Mouse (Mus musculus) heart, postnatal 0 days (tissue): ENCODE measurements around the gene Ang4. TPM values are rescaled to one million over a fixed set of nuclear protein-coding genes. Genes with fewer than 3 reads are reported as not detected.
A peak's percentile ranks its signal among the peaks of the same experiment; 100 is the strongest.
"Not testable (repeated sequence)": the region's sequence is repeated elsewhere in the genome, so short reads cannot be mapped to it uniquely, and the experiment has no call there.

Experiments used
- ATAC-seq: fragments of 200-750 bp; cut with Nextera tagmentation; 2 replicates; pipeline ENCODE4 v1.8.0; 2017; ENCODE audit warnings: low read depth, moderate number of reproducible peaks, moderate library complexity; ENCODE audit not compliant: insufficient read depth
- DNase-seq: peaks from one replicate; pipeline ENCODE4 v3.0.0-alpha.2; 2016; ENCODE audit warnings: low spot score
- H3K27ac ChIP-seq: fragments of 300-500 bp; sonication (generic); 2 replicates; pipeline ENCODE4 v1.5.1; 2014; ENCODE audit warnings: low read depth, mild to moderate bottlenecking
- H3K27me3 ChIP-seq: fragments of 300-500 bp; sonication (generic); 2 replicates; pipeline ENCODE4 v1.6.1; 2014; ENCODE audit warnings: low read length, mixed read lengths; ENCODE audit not compliant: control insufficient read depth, insufficient read depth
- H3K36me3 ChIP-seq: fragments of 300-500 bp; sonication (generic); replicated peaks from 2 replicates; pipeline ENCODE4 v1.6.1; 2014; ENCODE audit warnings: low read length, mixed read lengths; ENCODE audit not compliant: control insufficient read depth, insufficient read depth
- H3K4me1 ChIP-seq: fragments of 300-500 bp; sonication (generic); 2 replicates; pipeline ENCODE4 v1.6.1; 2014; ENCODE audit warnings: antibody characterized with exemption; ENCODE audit not compliant: control insufficient read depth, insufficient read depth
- H3K4me2 ChIP-seq: fragments of 300-500 bp; sonication (generic); 2 replicates; pipeline ENCODE4 v1.6.1; 2014; ENCODE audit warnings: low read depth, mild to moderate bottlenecking, low read length, moderate library complexity
- H3K4me3 ChIP-seq: fragments of 300-500 bp; sonication (generic); 2 replicates; pipeline ENCODE4 v1.5.1; 2014; ENCODE audit warnings: low read depth, low read length
- H3K9ac ChIP-seq: fragments of 300-500 bp; sonication (generic); replicated peaks from 2 replicates; pipeline ENCODE4 v1.6.1; 2014; ENCODE audit warnings: low read depth, low read length, mixed read lengths
- H3K9me3 ChIP-seq: fragments of 300-500 bp; sonication (generic); replicated peaks from 2 replicates; pipeline ENCODE4 v1.6.1; 2016; ENCODE audit warnings: low read length; ENCODE audit not compliant: control insufficient read depth
- CTCF ChIP-seq: IDR thresholded peaks from 2 replicates; pipeline ENCODE4 v1.5.1; 2016; ENCODE audit warnings: antibody characterized with exemption, control low read depth, low read depth
- EP300 ChIP-seq: IDR thresholded peaks from 2 replicates; pipeline ENCODE4 v1.6.1; 2016; ENCODE audit warnings: antibody characterized with exemption, low read depth
- WGBS: fragments of 180-500 bp; shearing (Covaris S2); extraction: QIAGEN DNeasy Blood & Tissue Kit; methylation state at CpG from one replicate; pipeline ENCODE4 v1.1.7; 2014; 5-methylcytosine and 5-hydroxymethylcytosine counted together
- polyA plus RNA-seq: library from polyadenylated mRNA; unstranded; fragments of >200 nt; fragmentation: Nextera tagmentation; extraction: Ambion mirVana; gene quantifications from 2 replicates; pipeline ENCODE4 v1.2.1, GENCODE M21; 2015
- total RNA-seq: library from RNA; depleted of rRNA; stranded (reverse); fragments of >200 nt; gene quantifications from 2 replicates; pipeline ENCODE4 v1.2.3, GENCODE M21; 2014; ENCODE audit warnings: low replicate concordance

Gene Ang4
- total and polyA plus RNA-seq, 2 experiments from 2014 or later: not detected

GRCm38 (mm10) chr14:51778865-51779481 lies 5.6 kb upstream of the Ang4 start:
- Histone ChIP-seq H3K4me2 (no peak overlapping the region), H3K9me3 (no peaks in the 10 kb centered on the region)

GRCm38 (mm10) chr14:51777791-51778190 lies 4.4 kb upstream of the Ang4 start:
- WGBS: 88% methylated on average over 1 of the region's 1 CpGs
- Histone ChIP-seq H3K9me3 (no peaks in the 10 kb centered on the region), H3K27me3 (no peaks in the 10 kb centered on the region), H3K27ac (no peak overlapping the region), H3K36me3 (no peaks in the 10 kb centered on the region), H3K9ac (no peak overlapping the region), H3K4me2 (no peak overlapping the region), H3K4me3 (no peak overlapping the region), H3K4me1 (no peaks in the 10 kb centered on the region)
- TF ChIP-seq EP300: no peak
- no peak for TF ChIP-seq CTCF
- ATAC-seq (no peak), DNase-seq (no peak)

More at GRCm38 (mm10) chr14:51778865-51779481, 5.6 kb upstream of the Ang4 start:
- Histone ChIP-seq H3K27me3 (no peaks in the 10 kb centered on the region), H3K4me3 (no peak overlapping the region), H3K4me1 (no peaks in the 10 kb centered on the region), H3K36me3 (no peaks in the 10 kb centered on the region), H3K9ac (no peak overlapping the region), H3K27ac (no peak overlapping the region)
- DNase-seq (no peak), ATAC-seq (no peak)
- no peak for TF ChIP-seq CTCF
- TF ChIP-seq EP300: no peak
- WGBS: 57% methylated on average over 4 of the region's 4 CpGs

DNA sequence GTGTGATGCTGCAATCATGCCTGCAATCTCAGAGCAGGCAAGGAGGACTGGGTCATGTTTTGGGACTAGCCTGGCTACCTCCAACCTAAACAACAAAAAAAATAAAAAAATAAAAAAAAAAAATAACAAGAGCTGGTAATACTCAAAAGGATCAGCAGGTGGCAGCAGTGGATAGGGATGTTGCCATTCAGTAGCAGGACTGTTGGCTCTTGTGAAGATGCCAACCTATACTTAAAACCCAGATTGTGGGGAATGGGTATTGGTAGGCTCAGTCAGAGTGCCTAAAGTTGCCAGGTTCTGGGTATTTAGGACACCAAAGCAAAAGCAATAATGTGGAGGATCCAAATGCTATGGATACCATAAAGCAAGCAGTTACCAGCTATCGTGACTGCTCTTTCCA lies 2.0 kb downstream of the Ang4 start:
- 71% methylated on average over 1 of the region's 1 CpGs for WGBS
- H3K9ac ChIP-seq, H3K27me3 ChIP-seq, H3K4me3 ChIP-seq, H3K4me2 ChIP-seq, H3K9me3 ChIP-seq, H3K4me1 ChIP-seq, ATAC-seq, H3K27ac ChIP-seq, H3K36me3 ChIP-seq: not testable (repeated sequence)
- DNase-seq: peak; percentile 6
- peak; percentile 53 for TF ChIP-seq CTCF

DNA sequence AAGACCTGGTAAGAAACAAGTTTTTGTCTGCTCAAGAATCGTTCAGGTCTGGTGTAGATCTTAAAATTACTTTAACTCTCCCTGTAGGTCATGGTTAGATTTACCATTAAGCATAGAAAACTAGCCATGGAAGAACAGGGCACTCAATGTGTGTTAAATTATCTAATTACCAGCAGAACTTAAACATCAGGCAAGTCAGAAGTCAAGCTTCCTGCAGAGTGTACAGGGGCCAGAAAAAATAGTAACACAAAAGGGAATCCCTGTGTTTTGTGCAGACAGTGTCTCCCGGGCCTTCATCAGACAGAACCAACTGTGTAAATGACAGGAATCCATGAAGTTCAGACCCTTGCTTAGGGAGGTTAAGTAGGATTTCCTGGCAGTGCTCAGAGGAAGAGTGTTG lies 17.4 kb downstream of the Ang4 start:
- Histone ChIP-seq H3K4me3 (no peak overlapping the region), H3K9ac (no peak overlapping the region), H3K36me3 (no peaks in the 10 kb centered on the region), H3K4me2 (no peak overlapping the region), H3K27me3 (no peaks in the 10 kb centered on the region), H3K4me1 (no peaks in the 10 kb centered on the region), H3K27ac (no peak overlapping the region), H3K9me3 (no peaks in the 10 kb centered on the region)
- DNase-seq (no peak), ATAC-seq (no peak)
- TF ChIP-seq CTCF: no peak
- TF ChIP-seq EP300: no peak
- 77% methylated on average over 2 of the region's 2 CpGs for WGBS

GRCm38 (mm10) chr14:51740347-51741170 lies 32.8 kb downstream of the Ang4 start:
- WGBS: under 1% methylated on average over 42 of the region's 42 CpGs
- DNase-seq: no peak
- Histone ChIP-seq H3K9ac (no peak overlapping the region), H3K27me3 (peaks cover 43% of the 10 kb centered on the region), H3K9me3 (no peaks in the 10 kb centered on the region), H3K4me1 (peaks cover 7% of the 10 kb centered on the region; the same call in 1 of the 2 replicates), H3K36me3 (no peaks in the 10 kb centered on the region), H3K27ac (no peak overlapping the region), H3K4me3 (peak overlapping the region; percentile 44), H3K4me2 (peak overlapping the region; percentile 71)
- no peak for TF ChIP-seq EP300
- TF ChIP-seq CTCF: no peak
- no peak for ATAC-seq
